Mouse (Mus musculus): ENCODE data around the gene Lancl3. TPM values are rescaled to one million over a fixed set of nuclear protein-coding genes. Genes with fewer than 3 reads are reported as not detected.

Lancl3 gene
- polyA plus RNA-seq (2015; fragmentation: Nextera tagmentation; extraction: Ambion mirVana) = 0.71 and 0.82 TPM in 2 replicates

DNA sequence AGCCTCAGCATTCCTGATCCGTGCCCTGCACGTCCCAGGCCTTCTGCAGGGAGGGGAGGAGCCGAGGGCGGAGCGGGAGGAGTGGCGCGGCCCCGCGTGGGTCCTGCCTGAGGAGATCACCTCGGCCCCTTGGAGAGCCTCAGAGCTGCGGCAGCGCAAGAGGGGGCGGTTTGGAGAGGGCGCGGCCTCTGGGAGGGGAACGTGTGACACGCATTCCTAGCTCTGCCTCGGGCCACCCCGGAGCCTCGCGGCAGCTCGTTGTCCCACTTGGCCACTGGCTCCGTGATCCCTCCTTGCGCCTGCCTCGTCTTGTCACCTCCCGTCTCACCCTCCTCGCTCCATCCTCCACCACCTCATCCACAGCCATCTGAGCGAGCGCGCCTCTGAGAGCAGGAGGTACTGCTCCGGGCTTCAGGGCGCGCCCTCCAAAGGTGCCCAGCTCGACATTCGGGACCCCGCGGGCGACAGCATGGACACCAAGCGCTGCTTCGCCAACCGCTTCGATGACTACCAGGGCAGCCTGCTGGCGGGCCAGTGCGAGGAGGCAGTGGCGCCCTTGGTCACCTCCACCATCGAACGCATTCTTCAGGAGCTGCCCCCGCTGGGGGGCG, at the start of gene Lancl3:
Gene Lancl3, plus strand, starts transcription at position 142 of the 611 bp plus-strand sequence.
- H3K27me3 ChIP-seq (ENCODE audit: insufficient read depth, low read length) = no peaks in the 10 kb centered on the region
- H3K4me1 ChIP-seq (replicated peaks; ENCODE audit: insufficient read depth, low read length) = no peaks in the 10 kb centered on the region
- no peaks in the 10 kb centered on the region for H3K9me3 ChIP-seq (replicated peaks; ENCODE audit: low read length)
- TF ChIP-seq CTCF (IDR thresholded peaks at IDR 0.05; ENCODE audit: low read depth) = no peak
- WGBS = 22% methylated on average over 44 of the region's 49 CpGs
- DNase-seq (ENCODE audit: low spot score) (peak; percentile 15), ATAC-seq (replicated peaks; ENCODE audit: low FRiP score, low read depth) (peak; percentile 74)
- peak within 1 kb of the TSS; percentile 36 for H3K4me3 ChIP-seq (replicated peaks; ENCODE audit: low read depth, low read length)
- no peak within 1 kb of the TSS for H3K27ac ChIP-seq
- H3K9ac ChIP-seq (ENCODE audit: low read depth, low read length) = 0 out of 2 replicates have a peak within 1 kb of the TSS, but pooled peaks have one; percentile 37
- H3K36me3 ChIP-seq (ENCODE audit: insufficient read depth, low read length) = no peaks in the 10 kb centered on the region
- peak within 1 kb of the TSS; percentile 65 for H3K4me2 ChIP-seq (ENCODE audit: low read length)

DNA sequence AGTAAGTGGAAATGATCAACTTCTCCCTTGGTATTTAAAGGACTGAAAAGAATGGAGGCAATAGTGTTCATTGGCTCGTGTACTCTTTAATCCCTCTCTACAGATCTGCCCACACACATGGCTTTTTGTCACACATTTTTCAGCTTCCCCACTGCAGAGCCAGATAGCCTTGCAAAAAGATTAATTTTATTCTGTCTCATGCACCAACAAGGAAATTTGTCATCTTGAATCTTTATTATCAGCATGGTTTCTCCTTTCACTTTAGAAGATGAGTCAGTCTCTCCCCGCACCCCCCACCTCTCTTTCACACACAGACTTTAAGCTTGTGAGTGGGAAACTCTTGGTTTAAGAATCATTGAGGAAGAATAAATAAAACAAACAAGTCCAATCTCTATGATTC, 20.7 kb upstream of the Lancl3 start:
- WGBS = 81% methylated on average over 2 of the region's 2 CpGs
- no peaks in the 10 kb centered on the region for H3K4me1 ChIP-seq (replicated peaks; ENCODE audit: insufficient read depth, low read length)

DNA sequence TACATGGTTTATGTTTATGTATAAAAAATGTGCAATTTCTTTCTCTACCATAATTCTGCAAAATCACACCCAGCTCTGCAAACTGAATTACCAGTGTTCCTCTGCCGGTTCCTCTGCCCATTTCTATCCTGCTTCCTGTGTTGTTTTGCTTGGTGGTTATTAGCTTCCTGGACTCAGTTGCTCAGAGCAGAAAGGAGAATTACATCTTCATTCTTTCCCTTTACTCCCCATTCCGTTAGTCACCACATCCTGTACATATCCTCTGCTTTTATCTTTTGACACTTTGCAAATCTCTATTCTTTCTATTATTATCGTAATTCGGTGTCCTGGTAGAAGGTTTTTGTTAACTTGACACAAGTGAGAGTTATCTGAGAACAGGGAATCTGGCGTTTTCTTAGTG, 18.1 kb upstream of the Lancl3 start:
- H3K4me3 ChIP-seq (replicated peaks; ENCODE audit: low read depth, low read length) = no peak overlapping the region
- H3K27me3 ChIP-seq (ENCODE audit: insufficient read depth, low read length) = no peaks in the 10 kb centered on the region
- DNase-seq (ENCODE audit: low spot score) (no peak), ATAC-seq (replicated peaks; ENCODE audit: low FRiP score, low read depth) (no peak)
- H3K4me1 ChIP-seq (replicated peaks; ENCODE audit: insufficient read depth, low read length) = no peaks in the 10 kb centered on the region
- no peaks in the 10 kb centered on the region for H3K36me3 ChIP-seq (ENCODE audit: insufficient read depth, low read length)
- no peak overlapping the region for H3K4me2 ChIP-seq (ENCODE audit: low read length)
- no peaks in the 10 kb centered on the region for H3K9me3 ChIP-seq (replicated peaks; ENCODE audit: low read length)
- 79% methylated on average over 5 of the region's 5 CpGs for WGBS
- TF ChIP-seq CTCF (IDR thresholded peaks at IDR 0.05; ENCODE audit: low read depth) = no peak
- H3K27ac ChIP-seq = no peak overlapping the region
- H3K9ac ChIP-seq (ENCODE audit: low read depth, low read length) = no peak overlapping the region

More for the DNA sequence above, 20.7 kb upstream of the Lancl3 start:
- H3K9ac ChIP-seq (ENCODE audit: low read depth, low read length) = no peak overlapping the region
- H3K9me3 ChIP-seq (replicated peaks; ENCODE audit: low read length) = no peaks in the 10 kb centered on the region
- H3K4me2 ChIP-seq (ENCODE audit: low read length) = no peak overlapping the region
- ATAC-seq (replicated peaks; ENCODE audit: low FRiP score, low read depth) (no peak), DNase-seq (ENCODE audit: low spot score) (no peak)
- no peak overlapping the region for H3K27ac ChIP-seq
- no peaks in the 10 kb centered on the region for H3K27me3 ChIP-seq (ENCODE audit: insufficient read depth, low read length)
- no peaks in the 10 kb centered on the region for H3K36me3 ChIP-seq (ENCODE audit: insufficient read depth, low read length)
- TF ChIP-seq CTCF (IDR thresholded peaks at IDR 0.05; ENCODE audit: low read depth) = no peak
- no peak overlapping the region for H3K4me3 ChIP-seq (replicated peaks; ENCODE audit: low read depth, low read length)

DNA sequence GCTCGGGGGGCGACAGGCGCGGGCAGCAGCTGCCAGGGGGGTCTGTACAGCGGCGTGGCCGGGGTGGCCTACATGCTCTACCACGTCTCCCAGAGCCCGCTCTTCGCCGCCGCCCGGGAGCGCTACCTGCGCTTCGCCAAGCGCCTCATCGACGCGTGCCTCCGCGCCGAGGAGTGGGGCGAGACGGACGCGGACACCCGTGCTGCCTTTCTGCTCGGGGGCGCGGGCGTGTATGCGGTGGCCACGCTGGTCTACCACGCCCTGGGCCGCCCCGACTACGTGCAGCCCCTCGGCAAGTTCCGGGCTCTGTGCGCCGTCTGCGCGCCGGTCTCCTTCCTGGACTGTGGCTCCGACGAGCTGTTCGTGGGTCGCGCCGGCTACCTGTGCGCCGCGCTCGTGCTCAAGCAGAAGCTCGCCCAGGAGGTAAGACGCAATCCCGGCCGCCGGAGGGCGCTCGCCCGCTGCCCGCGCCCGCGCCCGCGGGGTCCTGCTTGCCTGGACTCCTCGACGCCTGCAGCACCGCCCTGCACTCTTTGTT, 747 bp downstream of the Lancl3 start:
- Histone ChIP-seq H3K36me3 (ENCODE audit: insufficient read depth, low read length) (no peaks in the 10 kb centered on the region), H3K27me3 (ENCODE audit: insufficient read depth, low read length) (no peaks in the 10 kb centered on the region), H3K4me2 (ENCODE audit: low read length) (peak overlapping the region; percentile 65), H3K4me1 (replicated peaks; ENCODE audit: insufficient read depth, low read length) (no peaks in the 10 kb centered on the region), H3K27ac (no peak overlapping the region), H3K9me3 (replicated peaks; ENCODE audit: low read length) (no peaks in the 10 kb centered on the region), H3K9ac (ENCODE audit: low read depth, low read length) (0 out of 2 replicates have a peak overlapping the region, but pooled peaks have one; percentile 37), H3K4me3 (replicated peaks; ENCODE audit: low read depth, low read length) (peak overlapping the region; percentile 36)
- ATAC-seq (replicated peaks; ENCODE audit: low FRiP score, low read depth) (peak; percentile 73), DNase-seq (ENCODE audit: low spot score) (peak; percentile 34)
- peak; percentile 44; the same call in 1 of the 2 replicates for TF ChIP-seq CTCF (IDR thresholded peaks at IDR 0.05; ENCODE audit: low read depth)
- 32% methylated on average over 59 of the region's 72 CpGs for WGBS

DNA sequence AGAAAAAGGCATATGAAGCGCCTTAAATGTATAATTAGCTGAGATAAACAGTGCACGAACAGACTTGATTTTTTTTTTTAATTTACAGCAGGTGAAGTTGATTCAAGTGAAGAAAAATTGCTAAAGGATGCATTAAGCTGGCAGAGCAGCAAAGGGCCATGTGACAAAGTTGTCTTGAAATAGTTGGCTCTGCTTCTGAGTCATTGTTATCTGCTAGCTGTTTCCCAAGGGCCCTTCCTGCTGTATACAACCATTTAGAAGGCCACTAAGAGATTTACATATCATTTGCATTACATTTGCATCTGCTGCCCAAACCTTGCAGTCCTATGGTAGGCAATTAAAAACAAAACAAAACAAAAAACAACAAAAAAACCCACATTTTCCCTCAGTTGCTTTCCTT, 2.3 kb downstream of the Lancl3 start:
- H3K27ac ChIP-seq = no peak overlapping the region
- DNase-seq (ENCODE audit: low spot score) (no peak), ATAC-seq (replicated peaks; ENCODE audit: low FRiP score, low read depth) (no peak)
- TF ChIP-seq CTCF (IDR thresholded peaks at IDR 0.05; ENCODE audit: low read depth) = no peak
- WGBS = 71% methylated on average over 2 of the region's 2 CpGs
- H3K4me3 ChIP-seq (replicated peaks; ENCODE audit: low read depth, low read length) = no peak overlapping the region
- H3K4me2 ChIP-seq (ENCODE audit: low read length) = no peak overlapping the region
- H3K4me1 ChIP-seq (replicated peaks; ENCODE audit: insufficient read depth, low read length) = no peaks in the 10 kb centered on the region
- H3K27me3 ChIP-seq (ENCODE audit: insufficient read depth, low read length) = no peaks in the 10 kb centered on the region
- no peaks in the 10 kb centered on the region for H3K36me3 ChIP-seq (ENCODE audit: insufficient read depth, low read length)
- H3K9ac ChIP-seq (ENCODE audit: low read depth, low read length) = no peak overlapping the region
- H3K9me3 ChIP-seq (replicated peaks; ENCODE audit: low read length) = no peaks in the 10 kb centered on the region

DNA sequence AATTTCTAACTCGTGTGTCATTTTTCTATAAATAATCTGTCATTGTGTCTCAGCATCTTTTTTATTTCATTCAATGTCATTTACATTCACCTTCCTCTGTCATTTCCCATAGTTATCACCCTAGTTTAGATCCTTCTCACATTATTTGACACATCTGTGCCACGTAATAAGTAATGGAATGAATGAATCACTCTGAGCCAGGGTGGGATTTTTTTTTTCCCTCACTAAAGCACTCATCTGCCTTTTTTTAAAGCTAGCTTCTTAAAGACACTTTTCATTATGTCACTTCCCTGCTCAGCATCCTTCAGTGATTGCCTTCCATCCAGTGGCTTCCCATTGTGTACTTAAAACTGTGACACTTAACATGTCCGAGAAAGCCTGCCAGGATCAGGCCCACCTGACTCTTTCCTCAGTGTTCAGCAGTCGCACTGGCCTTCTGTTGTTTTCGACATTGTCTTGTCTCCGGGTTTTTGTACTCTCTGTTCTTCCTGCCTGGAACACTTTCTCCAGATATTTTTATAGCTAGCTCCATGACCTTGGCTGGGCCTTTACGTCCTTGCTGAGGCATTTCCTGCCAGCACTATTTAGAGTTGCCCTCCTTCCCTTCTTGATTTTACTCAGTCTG, 3.2 kb downstream of the Lancl3 start:
- Histone ChIP-seq H3K36me3 (ENCODE audit: insufficient read depth, low read length) (no peaks in the 10 kb centered on the region), H3K27ac (no peak overlapping the region), H3K4me1 (replicated peaks; ENCODE audit: insufficient read depth, low read length) (no peaks in the 10 kb centered on the region), H3K4me2 (ENCODE audit: low read length) (no peak overlapping the region), H3K9me3 (replicated peaks; ENCODE audit: low read length) (no peaks in the 10 kb centered on the region), H3K4me3 (replicated peaks; ENCODE audit: low read depth, low read length) (no peak overlapping the region), H3K9ac (ENCODE audit: low read depth, low read length) (no peak overlapping the region), H3K27me3 (ENCODE audit: insufficient read depth, low read length) (no peaks in the 10 kb centered on the region)
- ATAC-seq (replicated peaks; ENCODE audit: low FRiP score, low read depth) = no peak
- DNase-seq (ENCODE audit: low spot score) = no peak
- no peak for TF ChIP-seq CTCF (IDR thresholded peaks at IDR 0.05; ENCODE audit: low read depth)
- 55% methylated on average over 7 of the region's 7 CpGs for WGBS
